Mouse (Mus musculus): ENCODE measurements around the gene Slc2a8.
A peak's percentile ranks its signal among the peaks of the same experiment; 100 is the strongest.
"Not testable (repeated sequence)": the region's sequence is repeated elsewhere in the genome, so short reads cannot be mapped to it uniquely, and the experiment has no call there.

Slc2a8 gene

DNA sequence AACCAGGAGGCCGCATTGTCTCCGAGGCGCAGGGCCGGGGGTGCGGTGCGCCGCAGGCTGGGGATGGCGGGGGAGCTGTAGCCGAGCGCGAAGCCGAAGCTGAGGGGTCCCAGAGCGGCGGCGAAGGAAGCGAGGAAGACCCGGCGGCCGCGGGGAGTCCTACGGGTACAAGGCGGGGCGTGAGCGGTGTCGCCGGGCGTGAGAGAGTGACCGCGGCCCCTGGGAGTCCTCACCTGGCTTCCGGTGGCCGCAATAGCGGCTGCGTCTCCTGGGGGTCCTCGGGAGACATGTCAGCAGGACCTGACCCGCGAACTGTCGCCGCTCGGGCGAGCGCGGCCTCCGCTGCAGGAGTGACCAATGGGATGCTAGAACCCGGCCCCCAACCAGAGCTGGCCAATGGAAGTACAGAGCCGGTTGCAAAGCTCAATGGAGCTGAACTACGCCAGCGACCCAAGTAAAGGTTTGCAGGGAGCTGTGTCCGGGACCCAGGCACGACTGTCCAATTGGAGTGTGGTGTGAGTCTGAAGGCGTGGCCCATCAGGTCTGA lies at the start of gene Slc2a8:
TSS of gene Slc2a8 (minus strand) at position 359 of the 547 bp plus-strand sequence.
- DNase-seq: peak; percentile 93 to 94

DNA sequence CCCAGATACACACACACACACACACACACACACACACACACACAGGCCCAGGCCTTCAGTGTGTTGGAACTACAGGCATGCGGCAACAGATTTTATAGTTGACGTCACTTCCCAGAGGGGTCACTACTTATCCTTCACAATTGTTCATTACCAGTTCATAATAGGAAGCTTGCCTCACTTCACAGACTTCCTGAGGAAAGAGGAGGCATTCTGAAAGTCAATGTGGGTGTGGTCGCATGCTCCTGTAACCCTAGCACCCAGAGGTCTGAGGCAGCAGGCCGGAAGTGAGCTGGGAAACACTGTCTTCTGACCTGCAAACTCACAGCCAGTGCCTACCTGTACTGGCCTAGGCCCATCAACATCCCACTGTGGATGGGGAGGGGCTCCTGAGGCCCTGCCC lies 43.2 kb upstream of the Slc2a8 start:
- DNase-seq: peak in 1 of 2 experiments; percentile 5

- peak in 1 of 2 experiments; percentile 15 for DNase-seq
These were observed 42.7 kb upstream of the Slc2a8 start for GRCm38 (mm10) chr2:33024564-33024963.

DNA sequence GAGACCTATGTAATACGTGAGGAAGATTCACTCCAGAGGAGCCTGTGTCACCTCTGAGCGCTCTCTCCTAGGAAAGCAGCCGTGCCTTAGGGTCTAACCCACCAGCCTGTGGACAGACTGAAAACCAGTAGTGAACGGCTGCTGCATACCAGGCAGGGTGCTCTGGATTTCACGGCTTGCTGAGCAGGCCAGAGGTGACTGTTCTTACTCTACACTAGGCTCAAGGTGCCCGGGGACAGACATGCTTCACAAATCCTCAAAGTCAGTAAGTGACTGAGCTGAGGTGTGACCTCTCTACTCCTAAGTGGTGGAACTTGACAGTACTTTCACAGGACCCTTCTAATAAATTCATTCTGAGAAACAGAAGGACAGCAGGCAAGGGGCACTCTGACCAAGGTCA lies 41.0 kb upstream of the Slc2a8 start:
- DNase-seq: peak; percentile 28 to 34

- peak in 1 of 2 experiments; percentile 68 for DNase-seq
These were observed 36.1 kb upstream of the Slc2a8 start for GRCm38 (mm10) chr2:33018026-33018425.

GRCm38 (mm10) chr2:33017191-33017590 lies 35.3 kb upstream of the Slc2a8 start:
- DNase-seq: no peak

DNA sequence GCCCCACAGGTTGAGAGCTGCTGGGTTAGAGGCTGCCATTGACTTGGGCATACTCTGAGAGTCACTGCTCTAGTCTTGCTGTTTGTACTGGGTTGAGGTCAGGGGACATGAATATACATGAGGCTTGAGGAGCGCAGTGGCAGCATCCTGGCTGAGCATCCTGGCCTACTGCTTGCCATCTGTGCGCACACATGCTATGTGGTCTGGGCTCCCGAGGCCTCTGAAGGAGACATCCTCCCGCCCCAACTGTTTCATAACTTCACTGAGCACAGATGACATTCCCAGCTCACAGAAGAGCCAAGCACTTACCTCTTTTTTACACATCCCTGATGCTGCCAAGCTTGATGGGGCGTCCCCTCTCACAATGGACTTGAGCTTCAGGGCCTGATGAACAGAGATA lies 33.0 kb upstream of the Slc2a8 start:
- DNase-seq: no peak

DNA sequence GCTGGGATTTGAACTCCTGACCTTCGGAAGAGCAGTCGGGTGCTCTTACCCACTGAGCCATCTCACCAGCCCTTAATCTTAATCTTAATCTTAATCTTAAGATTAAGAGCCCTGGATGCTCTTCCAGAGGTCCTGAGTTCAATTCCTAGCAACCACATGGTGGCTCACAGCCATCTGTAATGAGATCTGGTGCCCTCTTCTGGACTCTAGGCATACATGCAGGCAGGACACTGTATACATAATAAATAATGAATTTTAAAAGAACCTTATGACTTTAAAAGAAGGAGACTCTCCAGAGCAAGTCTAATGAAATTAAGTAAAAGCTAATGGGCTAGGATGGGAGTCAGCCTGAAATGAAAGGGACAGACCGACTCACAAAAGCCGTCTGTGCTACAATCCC lies 27.2 kb upstream of the Slc2a8 start:
- DNase-seq: not testable (repeated sequence)

- no peak for DNase-seq
These were observed 23.2 kb upstream of the Slc2a8 start for GRCm38 (mm10) chr2:33005041-33005440.

DNA sequence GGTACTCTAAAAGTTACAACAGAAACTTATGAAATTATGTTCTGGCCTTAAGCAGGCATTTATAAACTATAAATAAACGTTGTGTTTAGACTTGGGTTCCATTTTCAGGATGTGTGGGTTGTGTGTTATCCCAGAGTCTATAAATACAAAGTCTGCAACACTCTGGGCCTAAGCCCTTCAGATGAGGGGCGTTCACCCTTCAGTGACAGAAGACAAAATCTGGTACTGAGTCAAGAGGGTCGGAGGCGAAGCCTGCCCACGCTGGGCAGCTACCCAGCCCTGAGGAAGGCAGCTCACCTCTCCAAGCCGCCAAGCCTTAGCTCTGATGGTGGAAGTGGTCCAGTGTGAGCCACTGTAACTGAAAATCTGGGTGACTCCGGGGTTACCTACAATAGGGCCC lies 20.3 kb upstream of the Slc2a8 start:
- DNase-seq: no peak

- DNase-seq: no peak
These were observed 17.9 kb upstream of the Slc2a8 start for GRCm38 (mm10) chr2:32999752-33000151.

DNA sequence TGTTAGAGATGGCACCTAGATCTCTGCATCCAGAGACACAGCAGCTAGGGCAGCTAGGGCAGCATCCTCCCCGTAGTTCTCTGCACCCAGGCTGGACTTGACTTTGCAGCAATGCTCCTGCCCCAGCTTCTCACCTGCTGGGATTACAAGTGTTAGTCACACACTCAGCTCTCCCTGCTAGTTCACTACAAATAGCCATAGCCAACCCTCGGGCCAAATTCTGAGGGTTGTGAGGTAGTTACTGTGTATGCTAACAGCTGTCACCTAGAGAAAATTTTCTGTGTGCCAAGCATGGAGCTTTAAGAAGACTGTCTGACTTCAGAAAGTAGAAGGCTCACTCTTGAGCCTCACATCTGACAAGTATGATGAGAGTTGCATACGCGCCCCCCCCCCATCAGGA lies 15.9 kb upstream of the Slc2a8 start:
- DNase-seq: no peak

DNA sequence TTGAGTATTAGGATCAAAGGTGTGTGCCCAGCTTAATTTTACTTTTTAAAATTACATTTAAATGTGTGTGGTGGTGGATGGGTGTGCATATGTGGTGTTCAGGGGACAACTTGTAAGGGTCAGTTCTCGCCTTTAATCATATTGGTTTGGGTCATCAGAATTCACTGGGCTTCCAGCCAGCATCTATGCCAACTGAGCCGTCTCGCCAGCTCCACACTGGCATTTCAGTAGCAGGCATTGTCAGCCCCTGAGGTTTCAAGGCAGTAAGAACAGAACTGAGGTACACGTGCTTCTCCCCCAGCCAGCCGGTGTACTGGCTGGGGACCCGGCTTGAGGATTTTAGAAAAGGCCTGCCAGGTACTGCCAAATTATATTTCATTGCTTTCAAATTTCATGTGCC lies 15.2 kb upstream of the Slc2a8 start:
- no peak for DNase-seq

- no peak for DNase-seq
These were observed 10.2 kb upstream of the Slc2a8 start for GRCm38 (mm10) chr2:32992130-32992529.

DNA sequence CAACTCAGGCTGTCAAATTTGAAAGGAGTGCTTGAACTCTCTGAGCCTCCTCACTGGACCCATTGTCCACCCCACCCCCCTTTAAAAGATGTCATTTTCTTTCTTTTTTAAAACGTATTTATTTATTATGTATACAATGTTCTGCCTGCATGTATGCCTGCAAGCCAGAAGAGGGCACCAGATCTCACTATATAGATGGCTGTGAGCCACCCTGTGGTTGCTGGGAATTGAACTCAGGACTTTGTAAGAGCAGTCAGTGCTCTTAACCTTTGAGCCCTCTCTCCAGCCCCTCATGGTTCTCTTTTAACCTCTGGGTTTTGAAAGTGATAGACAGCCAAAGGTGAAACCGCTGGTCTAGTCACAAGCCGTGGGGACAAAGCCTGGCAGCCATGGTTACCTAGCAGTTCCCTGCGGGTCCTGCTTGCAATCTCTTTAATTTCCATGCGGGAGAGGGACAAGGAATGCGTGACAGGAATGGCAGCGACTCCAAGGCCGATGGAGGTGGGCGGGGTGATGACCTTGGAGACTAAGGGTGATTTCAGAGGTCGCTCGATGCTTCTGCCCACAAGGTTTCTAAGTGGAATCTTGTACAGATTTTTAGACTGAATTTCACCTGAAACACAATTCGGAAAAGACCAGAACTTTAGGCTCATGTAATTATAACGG lies 8.4 kb upstream of the Slc2a8 start:
- no peak for DNase-seq

- no peak for DNase-seq
These were observed 7.5 kb upstream of the Slc2a8 start for GRCm38 (mm10) chr2:32989376-32989775.

GRCm38 (mm10) chr2:32985844-32986243 lies 4.0 kb upstream of the Slc2a8 start:
- no peak for DNase-seq

DNA sequence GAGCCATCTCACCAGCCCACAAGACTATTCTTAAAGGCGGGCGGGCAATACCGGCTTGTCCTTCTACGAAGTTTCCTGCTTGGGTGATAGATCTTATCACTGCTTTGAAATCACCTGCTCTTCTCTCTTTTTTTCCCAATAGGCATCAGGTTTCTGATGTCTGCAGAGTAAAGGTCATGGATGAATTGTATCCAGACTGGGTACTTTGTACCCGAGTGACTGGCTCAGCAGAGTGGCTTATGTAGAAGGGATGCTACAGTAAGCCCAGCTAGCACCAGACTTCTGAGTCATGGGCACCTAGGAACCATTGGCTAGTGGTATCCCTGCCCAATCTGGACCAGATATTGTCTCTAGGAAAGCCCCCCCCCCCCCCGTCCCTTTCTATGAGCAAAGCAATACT lies 1.7 kb upstream of the Slc2a8 start:
- no peak for DNase-seq

DNA sequence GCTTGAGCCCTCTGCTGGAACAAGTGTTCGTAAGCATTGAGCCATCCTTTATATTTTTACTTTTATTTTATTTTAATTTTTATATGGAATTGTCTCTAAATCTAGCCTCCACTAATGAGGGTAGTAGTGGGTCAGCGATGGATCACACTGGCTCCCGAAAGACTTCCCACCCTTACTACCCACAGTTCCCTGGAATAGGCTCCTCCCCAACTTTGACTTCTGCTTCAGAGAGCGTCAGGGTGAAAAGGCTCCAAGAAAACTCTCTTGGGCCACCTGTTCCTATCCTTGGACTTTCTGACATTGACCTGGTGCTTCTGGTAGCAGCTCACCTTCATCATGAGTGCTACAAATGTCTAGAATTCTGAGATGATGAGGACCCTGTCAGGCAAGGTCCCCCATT lies 817 bp upstream of the Slc2a8 start:
- no peak for DNase-seq

DNA sequence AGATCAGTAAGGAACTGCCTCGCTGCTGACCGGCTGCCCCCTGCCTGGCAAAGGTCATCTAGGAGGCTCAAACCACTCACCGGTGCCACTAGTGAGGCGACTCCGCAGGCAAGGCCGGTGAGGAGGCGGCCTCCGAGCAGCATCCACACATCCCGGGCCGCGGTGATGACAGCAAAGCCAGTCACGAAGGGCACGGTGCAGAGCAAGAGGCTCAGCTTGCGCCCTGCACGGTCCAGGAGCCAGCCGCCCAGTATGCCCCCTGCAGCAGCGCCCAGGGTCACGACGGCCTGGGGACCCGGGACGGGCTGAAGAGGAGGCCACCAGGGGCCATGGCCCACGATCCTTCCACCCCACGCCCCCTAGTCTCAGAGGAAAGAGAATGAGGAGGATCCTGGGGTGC lies 602 bp downstream of the Slc2a8 start:
- no peak for DNase-seq

- no peak for DNase-seq
These were observed 2.2 kb downstream of the Slc2a8 start for GRCm38 (mm10) chr2:32979675-32980074.

- no peak for DNase-seq
These were observed 3.2 kb downstream of the Slc2a8 start for GRCm38 (mm10) chr2:32978675-32979074.

GRCm38 (mm10) chr2:32977114-32977513 lies 4.8 kb downstream of the Slc2a8 start:
- no peak for DNase-seq

- no peak for DNase-seq
These were observed 7.7 kb downstream of the Slc2a8 start for GRCm38 (mm10) chr2:32974216-32974615.

DNA sequence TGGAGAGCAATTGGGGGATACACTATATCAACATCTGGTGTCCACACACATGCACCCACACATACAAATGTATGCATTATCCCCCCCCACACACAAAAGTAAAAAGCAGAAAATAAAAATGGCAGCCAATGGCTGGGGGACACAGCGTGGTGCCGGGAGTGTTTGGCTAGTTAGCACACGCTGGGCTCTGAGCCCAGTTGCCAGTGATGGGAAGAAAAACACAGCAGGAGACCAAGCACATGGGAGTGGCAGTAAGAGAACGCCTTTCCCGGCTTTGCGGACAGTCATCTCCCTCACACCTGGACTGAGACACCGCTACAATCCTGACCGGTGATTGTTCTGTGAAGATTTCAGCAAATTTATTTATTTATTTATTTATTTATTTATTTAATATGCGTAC lies 10.6 kb downstream of the Slc2a8 start:
- DNase-seq: no peak

Measured in kidney, adult 8-10 months (tissue).